Mouse (Mus musculus): ENCODE data around the gene Zfp568.

The Zfp568 gene

GRCm38 (mm10) chr7:29989031-29989430 lies 5.3 kb downstream of the Zfp568 start:
- DNase-seq (ENCODE audit: low read depth, low spot score), result no peak

- no peak for DNase-seq (ENCODE audit: low read depth, low spot score)
Observed at GRCm38 (mm10) chr7:29992698-29993097, 8.9 kb downstream of the Zfp568 start.

- no peak for DNase-seq (ENCODE audit: low read depth, low spot score)
Observed at GRCm38 (mm10) chr7:29993340-29993739, 9.6 kb downstream of the Zfp568 start.

GRCm38 (mm10) chr7:29995134-29995533 lies 11.4 kb downstream of the Zfp568 start:
- no peak for DNase-seq (ENCODE audit: low read depth, low spot score)

GRCm38 (mm10) chr7:30000601-30001000 lies 16.8 kb downstream of the Zfp568 start:
- no peak for DNase-seq (ENCODE audit: low read depth, low spot score)

- DNase-seq (ENCODE audit: low read depth, low spot score), result no peak
Observed at GRCm38 (mm10) chr7:30007601-30008000, 23.8 kb downstream of the Zfp568 start.

GRCm38 (mm10) chr7:30008020-30008690 lies 24.4 kb downstream of the Zfp568 start:
- no peak for DNase-seq (ENCODE audit: low read depth, low spot score)

GRCm38 (mm10) chr7:30009321-30010085 lies 25.7 kb downstream of the Zfp568 start:
- DNase-seq (ENCODE audit: low read depth, low spot score), result no peak

GRCm38 (mm10) chr7:30010551-30011195 lies 26.9 kb downstream of the Zfp568 start:
- no peak for DNase-seq (ENCODE audit: low read depth, low spot score)

GRCm38 (mm10) chr7:30012956-30013363 lies 29.2 kb downstream of the Zfp568 start:
- no peak for DNase-seq (ENCODE audit: low read depth, low spot score)

- no peak for DNase-seq (ENCODE audit: low read depth, low spot score)
Observed at GRCm38 (mm10) chr7:30017226-30017625, 33.5 kb downstream of the Zfp568 start.

GRCm38 (mm10) chr7:30019543-30019942 lies 35.8 kb downstream of the Zfp568 start:
- DNase-seq (ENCODE audit: low read depth, low spot score), result no peak

GRCm38 (mm10) chr7:30023324-30023723 lies 39.6 kb downstream of the Zfp568 start:
- no peak for DNase-seq (ENCODE audit: low read depth, low spot score)

- no peak for DNase-seq (ENCODE audit: low read depth, low spot score)
Observed at GRCm38 (mm10) chr7:30023800-30024199, 40.0 kb downstream of the Zfp568 start.

- DNase-seq (ENCODE audit: low read depth, low spot score), result no peak
Observed at GRCm38 (mm10) chr7:30025358-30025757, 41.6 kb downstream of the Zfp568 start.

- DNase-seq (ENCODE audit: low read depth, low spot score), result no peak
Observed at GRCm38 (mm10) chr7:30027331-30027730, 43.6 kb downstream of the Zfp568 start.

GRCm38 (mm10) chr7:30028572-30028971 lies 44.8 kb downstream of the Zfp568 start:
- DNase-seq (ENCODE audit: low read depth, low spot score), result no peak

GRCm38 (mm10) chr7:30030677-30031076 lies 46.9 kb downstream of the Zfp568 start:
- DNase-seq (ENCODE audit: low read depth, low spot score), result no peak

GRCm38 (mm10) chr7:30031379-30031778 lies 47.6 kb downstream of the Zfp568 start:
- no peak for DNase-seq (ENCODE audit: low read depth, low spot score)

GRCm38 (mm10) chr7:30034331-30034730 lies 50.6 kb downstream of the Zfp568 start:
- no peak for DNase-seq (ENCODE audit: low read depth, low spot score)

GRCm38 (mm10) chr7:30044354-30044753 lies 60.6 kb downstream of the Zfp568 start:
- no peak for DNase-seq (ENCODE audit: low read depth, low spot score)

GRCm38 (mm10) chr7:30048126-30048525 lies 64.4 kb downstream of the Zfp568 start:
- no peak for DNase-seq (ENCODE audit: low read depth, low spot score)
